Mouse (Mus musculus): ENCODE results near the gene Ecel1.
A peak's percentile ranks its signal among the peaks of the same experiment; 100 is the strongest.

Gene Ecel1

DNA sequence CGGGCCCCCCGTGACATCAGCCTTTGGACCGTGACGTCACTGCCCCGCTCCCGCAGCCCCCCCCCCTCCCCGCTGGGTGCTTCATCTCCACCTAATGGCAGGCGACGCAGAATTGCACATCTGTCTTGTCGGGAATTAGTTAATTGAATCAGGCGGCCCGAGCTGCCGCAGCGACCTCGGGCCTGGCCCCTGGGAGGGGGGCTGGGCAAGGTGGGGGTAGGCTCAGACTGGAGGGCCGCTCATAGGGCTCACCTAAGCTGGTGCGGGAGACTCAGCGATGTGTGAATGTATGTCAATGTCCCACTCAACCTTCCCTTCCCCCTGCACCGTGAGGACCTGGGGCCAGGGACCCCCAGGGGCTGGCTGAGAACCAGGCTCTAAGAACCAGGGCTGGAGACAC lies 14.1 kb upstream of the Ecel1 start:
- DNase-seq (ENCODE audit: low read depth, low spot score), result no peak

DNA sequence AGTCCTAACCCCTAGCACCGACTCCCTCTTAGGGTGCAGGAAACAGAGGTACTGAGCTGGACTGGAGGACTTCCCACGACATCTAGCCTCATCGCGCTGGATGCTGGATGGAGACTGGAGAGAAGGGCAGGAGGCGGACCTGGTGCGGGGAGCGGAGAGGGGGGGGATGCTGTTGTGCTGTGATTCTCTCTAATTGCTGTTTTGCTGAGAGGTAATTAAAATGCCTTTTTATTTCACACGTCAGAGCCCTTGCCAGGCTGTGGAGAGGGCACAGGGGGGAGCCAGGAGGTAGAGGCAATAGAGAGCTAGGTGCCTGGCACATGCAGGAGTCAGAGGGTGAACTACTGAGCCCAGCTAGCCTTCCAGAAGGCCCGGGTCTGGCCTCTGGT lies 8.5 kb upstream of the Ecel1 start:
- no peak for DNase-seq (ENCODE audit: low read depth, low spot score)

DNA sequence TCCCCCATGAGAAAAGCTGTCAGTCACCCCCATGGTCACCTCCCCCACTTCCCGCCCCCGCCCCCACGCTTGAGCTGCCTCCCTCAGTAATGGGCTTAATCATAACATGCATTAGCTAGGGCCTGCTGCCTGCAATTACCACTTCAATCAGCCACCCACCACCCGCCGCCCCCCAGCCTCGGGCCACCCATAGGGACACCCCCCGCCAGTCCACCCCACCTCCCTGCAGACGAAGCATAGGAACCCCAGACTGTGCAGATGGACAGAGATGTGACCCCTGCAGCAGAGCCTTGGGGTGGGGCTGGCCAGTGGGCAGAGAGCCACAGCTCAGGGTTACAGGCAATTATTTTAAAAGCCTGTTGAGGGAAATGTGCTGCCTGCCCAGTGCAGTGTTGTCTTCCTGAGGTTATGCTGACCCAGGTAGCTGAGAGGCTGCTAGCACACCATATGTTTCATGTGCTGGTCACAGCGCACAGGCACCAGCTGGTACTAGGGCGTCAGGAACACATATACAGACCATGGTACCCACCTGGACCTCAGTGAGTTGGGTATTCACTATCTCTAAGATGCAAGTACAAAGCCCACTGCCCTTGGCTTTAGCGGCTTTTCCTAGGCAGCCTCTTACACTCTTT lies 8.0 kb upstream of the Ecel1 start:
- no peak for DNase-seq (ENCODE audit: low read depth, low spot score)

DNA sequence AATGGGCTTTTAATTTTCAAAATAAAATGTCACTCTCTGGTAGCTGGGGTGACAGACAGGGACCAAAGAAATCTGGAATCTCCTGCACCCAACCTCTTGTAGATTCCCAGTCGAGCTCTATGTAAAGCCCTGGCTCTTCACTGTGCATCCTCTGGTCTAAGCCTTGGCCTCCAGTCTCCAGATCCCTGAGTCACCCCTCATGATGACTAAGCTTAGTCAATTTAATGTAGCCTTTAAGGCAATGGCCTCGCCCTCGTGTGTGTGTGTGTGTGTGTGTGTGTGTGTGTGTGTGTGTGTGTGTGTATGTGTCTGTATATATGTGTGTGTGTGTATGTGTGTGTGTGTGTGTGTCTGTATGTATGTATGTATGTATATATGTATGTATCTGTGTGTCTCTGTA lies 3.1 kb upstream of the Ecel1 start:
- no peak for DNase-seq (ENCODE audit: low read depth, low spot score)

DNA sequence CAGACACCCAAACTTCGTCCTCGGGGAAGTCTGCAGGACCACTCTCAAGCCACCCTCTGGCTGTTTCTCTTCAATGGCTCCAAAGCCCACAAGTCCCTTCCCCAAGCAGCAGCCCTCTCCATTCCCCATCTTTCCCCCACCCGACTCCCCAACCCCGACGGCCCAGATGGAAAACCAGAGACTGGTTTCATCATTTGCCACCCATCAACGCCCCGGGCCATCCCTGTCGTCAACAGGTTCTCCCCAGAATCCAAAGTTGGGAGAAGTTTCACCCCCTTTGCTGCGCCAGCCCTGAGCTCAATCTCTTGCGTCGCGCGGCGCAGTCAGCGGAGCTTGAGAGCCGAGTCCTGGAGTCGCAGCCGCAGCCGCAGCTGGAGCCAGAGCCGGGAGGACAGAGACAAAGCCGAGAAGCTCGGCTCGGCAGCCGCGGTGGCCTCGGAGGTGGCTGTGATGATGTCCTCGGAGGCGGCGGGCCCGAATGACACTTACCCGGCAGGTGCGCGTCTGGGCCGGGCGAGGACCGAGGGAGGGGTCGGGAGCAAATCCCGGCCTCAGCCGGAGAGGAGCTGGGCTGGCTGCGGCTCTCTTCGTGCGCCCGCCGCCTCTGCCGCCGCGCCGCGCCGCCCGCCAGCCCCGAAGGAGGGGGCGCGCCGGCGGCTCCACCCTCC lies 656 bp downstream of the Ecel1 start:
- no peak for DNase-seq (ENCODE audit: low read depth, low spot score)

DNA sequence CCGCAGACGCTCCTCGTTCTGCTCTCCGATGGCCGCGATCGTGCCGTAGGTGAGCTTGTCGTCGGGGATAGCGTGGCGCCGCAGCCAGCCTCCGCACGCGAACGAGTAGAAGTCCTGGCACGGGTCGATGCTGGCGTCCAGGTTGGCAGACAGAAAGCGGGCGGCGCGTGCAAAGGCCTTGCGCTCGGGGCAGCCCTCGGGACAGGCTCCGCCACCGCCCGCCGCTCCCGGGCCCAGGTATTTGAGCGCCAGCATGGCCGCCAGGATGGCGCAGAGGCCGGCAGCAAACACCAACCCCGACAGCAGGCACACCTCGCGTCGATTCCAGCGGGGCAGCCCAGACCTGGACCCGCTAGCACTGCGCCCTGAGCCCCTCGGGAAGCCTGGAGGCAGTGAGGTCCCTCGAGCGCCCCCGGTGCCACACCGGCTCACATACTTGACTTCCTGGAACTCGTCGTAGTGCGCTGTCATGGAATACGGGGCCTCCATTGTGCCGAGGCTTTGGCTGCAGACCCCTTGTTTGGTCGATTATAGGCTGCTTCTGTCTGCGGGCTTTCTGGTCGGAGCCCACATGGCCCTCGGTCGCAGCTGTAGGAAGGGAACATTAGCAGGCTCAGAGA lies 1.7 kb downstream of the Ecel1 start:
- no peak for DNase-seq (ENCODE audit: low read depth, low spot score)

DNA sequence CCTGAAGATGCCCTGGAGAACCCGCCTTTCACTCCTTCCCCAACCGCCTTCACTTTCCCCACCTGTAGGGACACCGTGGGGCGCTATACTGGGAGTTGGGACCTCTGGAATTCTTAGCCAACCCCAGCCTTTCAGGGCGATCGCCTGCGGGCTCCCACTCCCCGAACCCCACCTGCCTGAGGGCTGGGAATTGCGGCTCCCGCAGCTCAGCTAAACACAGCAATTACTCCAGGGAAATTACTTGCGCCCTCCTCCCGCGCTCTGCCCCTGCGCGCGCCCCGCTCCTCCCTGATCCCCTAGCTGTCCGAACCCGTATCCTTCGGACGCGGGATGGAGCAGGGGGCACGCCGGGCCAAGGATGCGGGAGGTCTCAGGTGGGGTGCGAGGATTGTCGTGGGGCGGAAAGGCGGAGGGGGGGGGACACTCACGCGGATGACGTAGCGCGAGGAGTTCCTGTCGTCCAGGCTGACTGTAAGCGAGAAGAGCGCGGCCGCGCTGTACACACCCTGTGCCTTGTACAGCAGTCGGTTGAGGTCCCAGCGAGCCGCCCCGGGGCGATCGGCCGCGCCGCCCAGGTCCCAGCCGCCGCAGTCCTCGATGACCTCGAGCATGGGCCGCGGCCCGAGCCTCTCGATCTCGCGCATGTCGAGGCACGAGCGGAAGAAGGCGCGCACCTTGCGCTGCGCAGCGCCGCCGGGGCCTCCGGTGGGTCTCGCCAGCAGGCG lies 2.4 kb downstream of the Ecel1 start:
- no peak for DNase-seq (ENCODE audit: low read depth, low spot score)

DNA sequence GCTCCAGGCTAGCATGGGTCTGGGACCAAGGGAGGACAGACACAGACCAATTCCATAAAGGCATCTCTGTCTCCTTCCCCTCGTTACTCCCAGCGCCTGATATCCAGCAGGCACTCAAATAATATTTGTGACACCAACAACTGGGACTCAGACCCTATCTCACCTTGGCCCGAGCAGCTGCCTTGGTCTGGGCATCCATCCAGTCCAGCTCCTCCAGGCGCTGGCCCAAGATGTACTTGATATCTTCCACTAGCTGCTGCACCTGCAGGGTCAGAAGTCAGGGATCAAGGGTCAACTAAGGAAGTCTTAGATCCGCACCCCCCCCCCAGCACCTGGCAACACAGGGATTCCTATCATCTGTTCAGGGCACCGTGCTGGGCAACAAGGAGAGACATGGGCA lies 5.0 kb downstream of the Ecel1 start:
- no peak for DNase-seq (ENCODE audit: low read depth, low spot score)

DNA sequence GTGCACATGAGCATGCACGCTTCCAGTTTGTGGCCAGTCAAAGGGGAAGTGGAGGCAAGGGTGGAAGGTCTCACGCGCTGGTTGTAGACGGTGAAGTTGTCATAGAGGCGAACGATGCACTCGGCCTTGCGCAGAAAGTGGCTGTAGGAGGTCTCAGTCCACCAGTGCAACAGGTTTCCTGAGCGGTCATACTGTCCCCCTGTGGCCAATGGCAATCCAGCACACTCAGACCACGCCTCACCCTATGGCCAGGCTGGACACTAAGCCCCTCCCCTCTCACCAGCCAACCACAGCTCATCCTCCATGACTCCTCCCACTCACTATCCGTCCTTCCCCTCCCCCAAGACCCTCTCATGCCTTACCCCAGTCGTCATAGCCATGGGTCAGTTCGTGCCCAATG lies 6.9 kb downstream of the Ecel1 start:
- DNase-seq (ENCODE audit: low read depth, low spot score), result no peak

DNA sequence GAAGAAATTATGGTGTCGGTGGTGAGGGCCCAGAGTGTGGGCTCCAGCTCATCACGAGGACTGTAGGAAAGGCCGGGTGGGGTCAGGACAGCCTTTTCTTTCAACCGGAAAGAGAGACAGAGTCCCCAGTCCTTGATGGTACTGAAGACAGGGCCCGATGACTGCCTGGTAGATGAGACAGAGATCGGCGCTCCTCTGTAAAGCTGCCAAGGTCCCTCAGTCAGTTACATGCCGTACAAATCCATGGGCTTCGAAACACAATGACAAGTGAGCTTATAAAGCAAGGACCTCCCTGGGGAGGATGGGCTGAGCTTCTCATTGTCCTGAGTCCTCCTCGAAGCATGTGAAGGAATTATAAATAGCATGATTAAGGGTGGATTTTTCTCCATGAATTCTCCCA lies 13.2 kb downstream of the Ecel1 start:
- DNase-seq (ENCODE audit: low read depth, low spot score), result no peak

DNA sequence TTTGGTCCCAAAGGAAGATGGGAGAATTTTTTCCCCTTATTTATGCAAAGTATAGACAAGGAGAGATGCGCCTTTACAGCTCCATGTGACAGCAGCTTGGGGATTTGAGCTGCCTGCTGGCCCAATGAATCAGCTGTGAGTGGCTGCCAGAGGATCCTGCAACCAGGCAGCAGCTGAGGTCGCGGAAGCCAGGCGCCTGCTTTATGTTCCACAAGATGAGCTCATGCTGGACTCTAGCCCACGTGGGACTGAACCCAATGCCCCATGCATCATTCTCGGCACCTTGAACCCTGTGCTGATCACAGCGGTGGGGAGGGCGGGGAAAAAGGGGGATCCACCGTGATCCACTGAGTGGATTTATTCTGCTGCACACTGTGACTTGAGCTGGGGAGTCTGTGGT lies 13.9 kb downstream of the Ecel1 start:
- DNase-seq (ENCODE audit: low read depth, low spot score), result no peak

DNA sequence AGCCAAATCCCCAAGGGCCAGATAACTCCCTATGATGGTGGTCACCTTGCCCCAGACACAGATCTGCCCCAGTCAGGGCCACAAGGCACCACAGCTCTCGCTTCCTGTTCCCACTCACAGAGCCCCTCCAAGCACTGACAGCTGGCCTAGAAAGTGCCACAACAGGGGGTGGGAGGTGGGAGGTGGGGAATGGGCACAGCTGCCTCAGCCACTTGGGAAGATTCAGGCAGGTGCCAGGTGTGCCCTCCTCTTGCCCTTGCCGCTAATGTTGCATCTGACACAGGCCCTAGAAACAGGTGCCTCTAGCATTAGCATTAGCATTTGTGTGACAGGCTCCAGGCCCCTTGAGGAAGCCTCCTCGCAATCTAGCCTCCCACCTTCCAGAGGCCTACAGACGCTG lies 14.8 kb downstream of the Ecel1 start:
- DNase-seq (ENCODE audit: low read depth, low spot score), result no peak

DNA sequence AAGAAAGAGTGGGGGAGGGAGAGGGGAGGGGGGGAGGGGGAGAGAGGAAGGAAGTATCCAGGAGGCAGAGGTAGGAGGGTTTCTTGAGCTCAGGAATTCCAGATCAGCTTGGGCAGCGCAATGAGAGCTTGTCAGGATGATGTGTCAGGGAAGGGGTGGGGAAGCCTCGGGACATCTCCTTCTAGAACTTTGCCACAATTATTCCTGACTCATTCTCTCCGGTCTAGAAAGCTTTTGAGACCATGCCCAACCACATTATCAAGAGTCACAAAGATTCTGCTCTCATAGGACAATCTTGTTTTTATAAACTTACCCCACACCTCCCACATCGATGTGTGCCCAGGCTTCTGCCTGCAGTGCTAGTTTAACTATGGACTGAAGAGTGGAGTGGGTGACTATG lies 24.5 kb downstream of the Ecel1 start:
- DNase-seq (ENCODE audit: low read depth, low spot score), result no peak

DNA sequence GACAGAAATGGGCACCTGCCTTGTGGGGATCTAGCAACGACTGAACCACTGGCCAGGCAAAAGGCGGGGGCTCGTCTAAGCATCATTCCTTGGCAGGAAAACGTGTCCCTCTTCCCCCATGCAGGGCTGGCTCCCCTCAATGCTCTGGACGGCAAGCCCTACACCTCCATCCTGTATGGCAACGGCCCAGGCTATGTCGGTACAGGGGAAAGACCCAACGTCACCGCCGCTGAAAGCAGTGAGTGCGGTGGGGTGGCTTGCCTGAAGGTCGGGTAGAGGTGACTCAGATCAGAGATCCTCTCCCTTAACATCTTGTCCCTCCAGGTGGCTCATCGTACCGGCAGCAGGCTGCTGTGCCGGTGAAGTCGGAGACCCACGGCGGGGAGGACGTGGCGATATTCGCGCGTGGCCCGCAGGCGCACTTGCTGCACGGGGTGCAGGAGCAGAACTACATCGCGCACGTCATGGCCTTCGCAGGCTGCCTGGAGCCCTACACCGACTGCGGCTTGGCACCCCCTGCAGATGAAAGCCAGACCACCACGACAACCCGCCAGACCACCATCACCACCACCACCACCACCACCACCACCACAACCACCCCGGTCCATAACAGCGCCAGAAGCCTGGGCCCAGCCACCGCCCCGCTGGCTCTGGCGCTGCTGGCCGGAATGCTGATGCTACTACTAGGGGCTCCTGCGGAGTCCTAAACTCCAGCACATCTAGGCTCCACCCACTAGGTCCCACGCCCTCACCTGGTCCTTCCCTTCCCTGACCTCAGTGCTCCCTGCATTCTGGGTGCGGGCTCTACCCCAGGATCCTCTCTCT lies 28.9 kb downstream of the Ecel1 start:
- no peak for DNase-seq (ENCODE audit: low read depth, low spot score)

DNA sequence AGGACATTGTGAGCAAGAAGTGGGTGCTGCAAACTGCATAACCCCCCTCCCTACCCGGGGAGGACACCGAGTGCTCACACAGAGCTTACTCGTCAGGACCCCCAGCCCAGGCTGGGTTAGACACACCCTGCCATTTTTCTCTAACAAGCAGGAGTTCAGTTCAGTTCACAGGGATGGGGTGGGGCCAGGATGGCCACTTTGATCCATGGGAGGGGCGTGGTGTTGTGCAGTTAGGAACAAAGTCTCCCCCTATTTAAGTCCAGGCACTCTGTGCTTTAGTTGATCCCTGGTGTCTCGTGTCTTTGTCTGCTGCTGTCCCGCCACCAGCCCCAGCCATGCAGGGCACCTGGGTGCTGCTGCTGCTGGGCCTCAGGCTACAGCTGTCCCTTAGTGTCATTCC lies 31.6 kb downstream of the Ecel1 start, which contains the start of gene Akp3:
Gene Akp3, plus strand, starts transcription at position 301 of the 400 bp plus-strand sequence.
- DNase-seq (ENCODE audit: low read depth, low spot score), result no peak

DNA sequence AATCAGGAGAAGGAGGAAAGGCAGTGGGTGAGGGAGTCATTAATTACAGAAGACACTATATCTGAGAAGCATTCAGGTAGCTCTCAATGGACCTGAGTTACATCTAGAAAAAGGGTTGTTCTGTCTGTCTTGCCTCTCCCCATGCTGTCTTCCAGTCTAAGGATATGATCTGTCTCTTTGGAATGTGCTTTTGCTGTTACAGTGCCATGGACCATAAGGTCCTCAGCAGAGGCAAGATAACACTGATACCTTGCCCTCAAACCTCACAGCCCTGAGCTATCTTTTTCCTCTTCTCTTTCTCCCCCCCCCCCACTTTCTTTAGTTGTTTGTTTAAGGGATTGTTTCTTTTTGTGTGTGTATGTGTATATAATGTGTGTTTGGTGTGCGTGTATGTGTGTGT lies 41.5 kb downstream of the Ecel1 start:
- DNase-seq (ENCODE audit: low read depth, low spot score), result no peak

DNA sequence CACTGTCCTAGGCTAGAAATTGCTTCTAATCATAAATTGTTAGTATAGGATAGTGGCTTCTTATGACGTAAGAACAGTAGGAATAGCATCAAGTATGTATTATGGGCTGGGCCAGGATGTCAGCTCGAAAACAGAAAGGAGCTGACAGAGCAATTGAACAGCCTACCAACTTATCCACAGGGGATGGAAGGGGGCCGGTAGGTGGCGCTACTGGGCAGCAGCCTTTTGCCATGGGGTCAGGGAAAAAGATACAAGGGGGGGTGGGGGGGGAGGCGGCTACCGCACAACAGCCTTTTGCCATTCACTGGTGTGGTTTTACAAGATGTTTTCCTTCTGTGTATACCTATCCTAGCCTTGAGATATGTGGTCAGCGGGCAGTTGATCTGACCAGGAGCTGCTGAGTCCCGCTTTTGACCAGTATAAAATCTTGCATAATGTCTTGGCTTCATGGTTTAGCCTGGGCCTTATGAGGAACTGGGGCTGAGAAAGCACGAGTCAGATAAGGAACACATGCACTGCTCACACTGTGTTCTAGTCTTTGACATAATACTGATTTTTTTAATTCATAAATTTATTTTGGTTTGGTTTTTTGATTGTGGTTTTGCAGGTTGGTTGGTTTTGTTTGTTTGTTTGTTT lies 44.5 kb downstream of the Ecel1 start:
- DNase-seq (ENCODE audit: low read depth, low spot score), result peak; percentile 19

DNA sequence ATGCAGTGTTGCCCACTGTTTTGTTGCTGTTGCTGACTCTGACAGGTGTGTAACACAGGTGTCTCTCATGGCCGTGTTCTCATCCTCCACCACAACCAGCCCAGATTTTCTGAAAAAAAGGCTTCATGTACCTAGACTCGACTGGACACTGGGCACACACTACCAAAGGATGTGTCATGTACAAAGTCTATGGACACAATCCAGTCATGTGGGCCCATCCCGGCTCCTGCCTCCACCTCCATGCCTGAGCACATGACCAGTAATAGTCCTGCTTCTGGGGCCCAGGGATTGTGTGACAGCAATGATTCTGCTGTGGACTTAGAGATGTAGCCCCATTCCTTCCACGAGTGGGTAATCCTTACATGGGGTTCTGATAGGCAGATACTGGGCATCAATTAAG lies 47.8 kb downstream of the Ecel1 start:
- no peak for DNase-seq (ENCODE audit: low read depth, low spot score)

DNA sequence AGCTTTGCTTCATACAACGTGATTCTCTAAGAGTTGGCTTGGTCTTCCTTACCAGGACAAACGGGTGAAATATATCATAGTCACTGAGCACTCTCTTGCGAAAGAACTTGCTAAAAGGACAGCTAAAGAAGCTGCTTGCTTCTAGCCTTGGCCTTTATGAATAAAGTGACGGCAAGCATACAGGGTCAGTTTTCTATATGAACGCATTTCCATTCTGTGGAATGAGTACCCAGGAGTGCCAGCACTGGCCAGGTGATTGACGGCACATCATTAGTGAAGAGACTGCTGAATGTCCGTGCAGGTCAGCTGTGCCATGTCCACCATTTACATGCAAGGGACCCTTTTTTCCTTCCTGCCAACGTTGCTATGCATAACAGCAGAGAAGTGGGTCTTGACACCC lies 49.8 kb downstream of the Ecel1 start:
- DNase-seq (ENCODE audit: low read depth, low spot score), result no peak

DNA sequence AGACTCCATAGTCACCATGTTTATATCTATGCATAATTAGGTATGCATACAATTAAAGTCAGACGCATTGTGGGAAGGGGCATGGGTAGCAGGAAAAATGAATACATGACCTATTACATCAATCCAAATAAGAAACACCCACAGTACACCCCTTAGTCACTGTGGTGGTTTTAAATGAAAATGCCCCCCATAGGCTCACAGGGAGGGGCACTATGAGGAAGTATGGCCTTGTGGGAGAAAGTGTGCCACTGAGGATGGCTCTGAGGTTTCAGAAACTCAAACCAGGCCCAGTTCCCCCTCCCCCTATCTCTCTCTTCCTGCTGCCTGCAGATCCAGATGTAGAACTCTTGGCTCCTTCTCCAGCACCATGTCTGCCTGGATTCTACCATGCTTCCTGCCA lies 52.4 kb downstream of the Ecel1 start:
- DNase-seq (ENCODE audit: low read depth, low spot score), result no peak

DNA sequence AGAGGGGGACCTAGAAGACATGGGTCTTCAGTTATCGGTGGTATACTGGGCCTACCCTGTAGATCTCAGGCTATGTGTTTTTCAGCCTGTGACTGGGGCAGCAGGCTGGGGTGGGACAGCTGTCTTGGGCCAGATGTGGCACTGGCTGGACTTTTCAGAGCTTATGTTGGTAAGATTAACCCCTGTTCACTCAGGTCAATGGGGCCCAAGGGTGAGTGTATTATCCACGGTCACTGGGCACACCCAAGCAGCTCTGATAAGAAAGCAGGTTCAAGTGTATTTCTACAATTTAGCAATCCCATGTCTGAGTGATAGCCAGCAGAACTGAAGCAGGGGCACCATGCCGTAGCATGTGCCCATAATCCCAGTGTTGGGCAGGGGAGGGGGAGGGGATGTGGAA lies 54.2 kb downstream of the Ecel1 start:
- no peak for DNase-seq (ENCODE audit: low read depth, low spot score)
